Mouse (Mus musculus) lung, postnatal 14 days (tissue): ENCODE data around the gene Bpi.

Experiments used
- DNase-seq: peaks from one replicate; pipeline ENCODE4 v3.0.0; 2021

Gene Bpi

GRCm38 (mm10) chr2:158258005-158258418, at the start of gene Bpi:
TSS of gene Bpi (plus strand) at chr2:158258094.
- no peak for DNase-seq

DNA sequence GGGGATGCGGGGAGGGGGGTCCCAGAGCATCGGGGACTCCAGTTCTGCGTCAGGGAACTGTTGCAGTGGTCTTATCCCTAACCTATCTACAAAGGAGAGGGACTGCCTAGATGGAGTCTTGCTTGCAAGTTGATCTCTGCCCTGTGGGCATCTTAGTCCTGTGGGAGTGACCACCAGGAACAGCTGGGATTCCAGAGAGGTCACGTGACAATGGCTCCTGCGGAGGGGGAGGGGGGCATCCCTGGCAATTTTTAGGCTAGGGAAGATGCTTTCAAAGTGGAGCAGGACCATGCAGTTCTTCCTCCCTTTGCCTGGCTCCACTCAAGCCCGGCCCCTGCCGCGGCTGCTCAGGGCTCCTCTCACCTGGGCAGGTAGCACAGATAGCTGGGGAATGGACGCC, 48.1 kb upstream of the Bpi start:
- DNase-seq = no peak

DNA sequence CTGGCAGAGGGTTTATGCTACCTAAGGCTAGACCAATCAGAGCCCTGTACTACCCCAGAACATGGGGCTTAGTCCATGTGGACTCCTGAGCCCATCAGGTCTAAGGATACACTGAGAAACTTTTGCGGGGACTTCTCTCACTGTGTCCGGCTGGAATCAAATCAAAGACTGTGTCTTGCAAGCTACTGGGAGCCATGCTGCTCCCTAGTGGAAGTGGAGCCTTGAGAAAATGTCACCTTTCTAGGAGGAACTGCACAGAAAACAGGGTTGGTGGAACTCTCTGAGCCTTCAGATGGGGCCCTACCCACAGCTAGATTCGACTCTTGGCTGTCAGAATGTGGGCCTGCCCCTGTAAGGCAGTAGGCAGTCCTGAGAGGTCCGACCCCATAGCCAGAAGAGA, 47.4 kb upstream of the Bpi start:
- peak; percentile 69 for DNase-seq

GRCm38 (mm10) chr2:158210958-158211357, 46.9 kb upstream of the Bpi start:
- no peak for DNase-seq

DNA sequence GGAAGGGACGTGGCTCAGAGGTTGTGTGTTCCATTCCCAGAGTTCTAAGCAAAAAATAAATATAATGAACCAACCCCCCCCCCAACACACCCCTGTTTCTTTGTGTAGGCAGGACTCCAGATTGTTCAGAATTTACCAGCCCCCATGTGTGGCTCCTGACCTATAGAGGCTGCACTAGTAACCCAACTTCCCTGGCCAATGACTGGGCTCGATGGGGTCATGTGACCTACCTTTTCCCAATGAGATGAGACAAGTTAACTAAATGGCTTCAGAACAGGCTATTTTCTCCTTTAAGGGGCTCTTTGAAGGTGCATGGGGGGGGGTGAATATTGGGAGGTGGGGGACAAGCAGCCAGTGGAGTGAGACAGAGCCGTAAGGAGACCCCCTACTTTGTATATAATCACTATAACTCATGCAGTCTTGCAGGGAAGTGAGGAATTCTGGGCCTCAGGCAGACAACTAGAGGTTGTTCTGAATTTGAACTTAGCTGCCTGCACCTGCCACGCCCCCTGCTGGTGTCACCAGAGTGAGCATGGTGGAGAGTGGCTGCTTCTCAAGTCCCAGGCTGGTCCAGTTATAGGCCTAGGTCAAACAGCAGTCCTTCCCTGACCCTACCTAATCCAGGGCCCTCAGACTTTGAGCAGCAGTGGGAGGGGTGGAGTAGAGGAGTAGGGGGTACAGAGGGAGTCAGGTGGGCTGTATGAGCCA, 46.0 kb upstream of the Bpi start:
- DNase-seq = no peak

DNA sequence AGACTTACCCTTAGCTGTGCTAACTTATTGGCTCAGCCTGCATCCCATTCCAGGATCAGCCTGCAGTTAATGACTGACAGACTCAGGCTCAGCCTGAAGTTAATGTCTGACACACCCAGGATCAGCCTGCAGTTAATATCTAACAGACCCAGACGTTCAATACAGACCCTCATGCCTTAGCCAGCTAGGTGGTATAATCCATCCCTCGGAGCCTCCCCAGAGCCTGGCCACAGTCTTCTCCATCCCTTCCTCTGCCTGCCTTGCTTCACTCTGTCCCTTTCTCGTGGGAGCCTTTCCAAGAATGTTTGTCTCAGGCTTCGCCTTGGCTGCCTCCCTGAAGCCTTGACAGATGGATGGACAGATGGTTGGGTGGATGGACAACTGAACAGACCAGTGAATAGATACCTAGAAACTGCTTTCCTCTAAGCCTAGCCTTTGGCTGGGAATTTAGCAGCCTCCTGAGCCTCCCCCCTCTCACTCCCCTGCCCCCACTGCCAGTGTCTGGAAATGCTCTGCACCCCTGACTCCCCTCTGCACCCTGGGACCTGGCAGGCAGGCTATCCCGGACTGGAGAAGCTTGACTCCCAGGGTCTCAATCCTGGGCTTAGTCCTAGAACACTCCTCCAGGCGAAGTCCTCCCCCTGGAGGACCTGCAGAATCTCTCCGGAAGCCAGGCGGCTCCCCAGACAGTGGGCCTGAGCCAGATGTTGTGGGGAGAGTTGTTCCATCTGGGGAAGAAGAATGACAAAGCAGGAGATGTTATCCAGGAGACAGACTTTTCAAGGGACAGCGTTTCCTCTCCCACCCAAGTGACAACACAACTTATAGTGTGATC, 42.4 kb upstream of the Bpi start:
- DNase-seq = no peak

DNA sequence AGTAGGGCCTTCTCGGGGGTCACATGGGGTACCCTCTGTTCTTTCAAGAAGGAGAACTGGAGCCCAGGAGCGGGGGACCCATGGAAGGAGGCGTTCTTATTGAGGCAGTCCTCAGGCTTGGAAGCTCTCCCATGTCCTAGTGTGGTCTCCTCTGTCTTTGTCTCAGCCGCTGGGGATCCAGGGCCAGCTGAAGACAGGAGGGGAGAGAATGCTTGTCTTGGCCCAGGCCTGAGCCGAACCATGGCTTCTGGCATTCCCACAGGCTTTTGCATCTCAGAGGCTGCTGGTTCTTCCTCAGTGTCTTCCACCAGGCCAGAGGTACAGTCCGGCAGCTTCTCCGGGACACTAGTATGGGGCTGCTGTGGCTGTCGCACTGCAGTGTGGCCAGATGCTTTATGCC, 41.4 kb upstream of the Bpi start:
- DNase-seq = no peak

DNA sequence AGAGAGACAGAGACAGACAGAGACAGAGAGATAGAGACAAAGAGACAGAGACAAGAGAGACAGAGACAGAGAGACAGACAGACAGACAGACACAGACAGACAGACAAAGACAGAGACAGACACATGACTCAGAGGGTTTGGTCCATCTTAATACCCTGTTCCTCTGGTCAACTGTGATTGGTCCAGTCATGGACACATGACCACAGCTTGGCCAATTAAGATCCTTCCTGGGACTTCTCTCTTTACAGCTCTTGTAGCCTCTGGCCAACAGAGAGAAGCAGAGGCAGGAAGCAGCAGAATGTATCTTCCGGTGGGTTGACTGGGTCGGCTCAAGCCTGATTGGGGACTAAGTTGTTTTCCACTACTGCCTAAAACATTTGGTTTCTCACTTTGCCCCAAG, 38.3 kb upstream of the Bpi start:
- no peak for DNase-seq

DNA sequence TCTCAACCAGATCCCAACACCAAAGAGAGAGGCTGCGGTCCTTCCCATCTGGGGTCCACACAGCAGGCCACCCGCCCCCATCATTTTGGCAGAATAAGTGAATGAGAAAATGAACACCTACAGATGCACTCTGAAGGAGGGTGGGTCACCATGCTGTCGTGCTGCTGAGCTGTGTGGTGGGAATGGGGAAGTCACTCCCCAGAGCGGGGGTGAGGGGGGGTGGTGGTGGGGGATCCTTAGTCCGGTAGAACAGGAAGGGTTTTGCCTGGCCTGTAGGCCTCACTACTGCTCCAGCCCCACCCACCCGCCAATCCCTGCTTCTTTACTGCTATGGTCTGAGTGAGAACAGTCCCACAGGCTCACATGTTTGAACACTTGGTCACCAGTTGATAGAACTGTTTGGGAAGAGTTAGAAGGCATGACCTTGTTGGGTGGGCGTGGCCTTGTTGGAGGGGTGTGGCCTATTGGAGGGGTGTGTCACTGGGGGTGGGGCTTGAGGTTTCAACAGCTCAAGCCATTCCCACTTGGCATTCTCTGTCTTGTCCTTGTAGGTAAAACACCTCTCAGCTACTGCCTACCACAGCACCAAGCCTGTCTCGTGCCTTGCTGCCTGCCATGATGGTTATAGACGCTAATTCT, 36.3 kb upstream of the Bpi start:
- no peak for DNase-seq

DNA sequence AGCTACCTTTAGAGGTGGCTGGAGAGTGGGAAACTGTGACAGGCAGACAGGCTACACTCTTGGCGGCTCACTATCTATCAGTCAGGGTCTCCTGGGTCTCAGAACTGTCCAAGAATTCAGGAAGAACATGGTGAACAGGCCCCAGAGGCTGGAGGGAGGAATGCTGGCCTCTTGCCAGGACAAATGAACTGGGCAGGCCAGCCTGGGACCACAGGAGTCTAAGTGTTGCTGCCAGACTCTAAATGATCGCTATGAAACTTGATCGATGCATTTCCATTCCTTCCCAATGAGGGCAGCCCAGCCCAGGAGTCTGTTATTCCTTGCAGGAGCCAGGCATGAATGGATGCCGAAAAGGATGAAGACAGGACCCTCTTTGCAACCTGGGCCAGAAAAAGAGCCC, 35.2 kb upstream of the Bpi start:
- DNase-seq = peak; percentile 34

GRCm38 (mm10) chr2:158223497-158223896, 34.4 kb upstream of the Bpi start:
- DNase-seq = no peak

DNA sequence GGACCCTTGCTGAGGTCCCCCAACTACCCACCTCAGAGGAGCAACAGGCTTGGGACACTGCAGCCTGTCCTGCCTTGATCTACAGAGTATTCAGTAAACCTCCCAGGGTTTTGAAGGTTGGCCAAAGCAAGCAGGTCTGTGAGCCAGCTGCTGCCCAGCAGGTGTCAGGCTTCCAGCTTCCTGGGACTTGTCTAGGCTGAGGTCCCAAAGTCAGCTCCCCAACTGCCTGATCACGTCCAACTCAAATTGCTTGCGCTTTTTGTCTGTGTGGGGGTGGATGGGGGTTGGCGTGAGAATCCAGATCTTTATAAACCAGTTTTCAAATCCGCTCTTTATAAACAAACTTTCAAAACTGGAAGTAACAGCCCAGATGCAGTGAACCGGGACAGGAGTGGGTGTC, 32.6 kb upstream of the Bpi start:
- DNase-seq = peak; percentile 48

DNA sequence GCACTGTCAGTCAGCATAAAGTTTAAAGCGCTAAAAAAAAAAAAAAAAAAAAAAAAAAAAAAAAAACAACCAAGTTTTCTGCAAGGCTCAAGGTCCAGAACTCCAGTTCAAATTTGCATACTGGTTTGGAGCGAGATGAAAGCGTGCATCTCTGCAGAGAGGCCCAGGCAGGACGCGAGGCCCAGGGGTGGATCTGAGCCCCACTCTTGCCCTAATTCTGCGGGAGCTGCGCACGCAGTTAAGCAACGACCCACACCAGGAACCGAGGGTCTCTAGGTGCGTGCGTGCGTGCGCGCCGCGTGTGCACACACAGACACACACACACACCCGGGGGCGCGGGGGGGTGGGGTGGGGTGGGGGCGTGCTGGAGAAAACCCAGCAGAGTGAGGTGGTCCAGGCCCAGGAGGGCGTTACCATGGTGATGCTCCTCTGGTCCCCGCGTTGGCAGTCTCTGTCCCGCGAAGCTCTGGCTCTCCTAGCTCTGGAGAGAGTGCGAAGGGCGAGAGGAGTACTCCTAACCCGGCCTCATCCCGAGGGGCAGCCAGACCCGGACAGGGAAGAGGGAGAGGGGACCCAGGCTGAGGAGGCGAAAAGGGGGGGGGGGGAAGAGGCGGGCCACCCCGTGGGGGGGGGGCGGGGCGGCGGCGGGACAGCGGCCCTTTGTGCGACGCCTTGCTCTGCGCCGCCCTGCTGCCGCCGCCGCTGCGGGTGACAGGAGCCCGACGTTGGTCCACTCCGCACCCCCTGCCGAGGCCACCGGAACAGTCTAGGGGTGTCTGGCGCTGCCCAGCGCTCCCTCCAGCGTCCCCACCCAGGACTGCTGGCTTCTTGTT, 29.0 kb upstream of the Bpi start, which contains the start of gene D630003M21Rik:
Gene D630003M21Rik (minus strand): TSS at position 553 of the 833 bp plus-strand sequence.
- no peak for DNase-seq

- no peak for DNase-seq
Measured at GRCm38 (mm10) chr2:158229503-158229892, 28.4 kb upstream of the Bpi start.

DNA sequence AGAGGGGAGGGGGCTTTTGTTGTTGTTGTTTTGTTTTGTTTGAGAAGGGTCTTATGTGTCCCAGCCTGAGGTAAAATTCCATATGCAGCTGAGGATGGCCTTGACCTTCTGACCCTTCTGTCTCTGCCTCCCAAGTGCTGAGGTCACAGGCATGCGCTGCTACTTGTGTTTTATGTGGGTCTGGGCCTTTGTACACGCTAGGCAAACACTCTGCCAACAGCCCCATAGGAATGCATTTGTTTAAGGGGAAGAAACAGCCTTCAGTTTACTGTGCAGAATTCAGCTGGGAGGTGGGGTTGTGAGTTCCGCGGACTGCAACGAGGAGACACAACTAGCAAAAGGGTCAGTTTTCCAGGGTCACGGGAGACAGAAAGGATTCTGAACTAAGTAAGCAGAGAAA, 27.3 kb upstream of the Bpi start:
- DNase-seq = no peak

GRCm38 (mm10) chr2:158231071-158231470, 26.8 kb upstream of the Bpi start:
- DNase-seq = no peak

DNA sequence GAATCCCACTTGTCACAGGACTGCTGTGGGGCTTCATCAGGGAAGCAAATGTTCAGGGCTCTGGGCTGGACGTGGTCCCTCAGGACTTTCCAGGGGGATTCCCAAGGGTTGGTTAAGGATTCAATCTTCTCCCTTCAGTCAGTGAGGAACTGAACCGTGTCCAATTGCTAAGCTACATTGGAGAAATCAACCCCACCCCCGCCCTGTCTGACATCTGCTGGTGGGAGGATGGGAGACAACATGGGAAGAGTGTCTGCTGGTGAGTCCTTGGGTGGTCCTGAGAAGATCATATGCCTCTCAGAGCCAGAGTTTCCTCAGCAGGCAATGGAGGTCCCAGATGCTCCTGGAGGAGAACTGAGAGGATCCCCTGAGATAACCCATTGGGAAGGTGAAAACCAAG, 25.5 kb upstream of the Bpi start:
- DNase-seq = no peak

DNA sequence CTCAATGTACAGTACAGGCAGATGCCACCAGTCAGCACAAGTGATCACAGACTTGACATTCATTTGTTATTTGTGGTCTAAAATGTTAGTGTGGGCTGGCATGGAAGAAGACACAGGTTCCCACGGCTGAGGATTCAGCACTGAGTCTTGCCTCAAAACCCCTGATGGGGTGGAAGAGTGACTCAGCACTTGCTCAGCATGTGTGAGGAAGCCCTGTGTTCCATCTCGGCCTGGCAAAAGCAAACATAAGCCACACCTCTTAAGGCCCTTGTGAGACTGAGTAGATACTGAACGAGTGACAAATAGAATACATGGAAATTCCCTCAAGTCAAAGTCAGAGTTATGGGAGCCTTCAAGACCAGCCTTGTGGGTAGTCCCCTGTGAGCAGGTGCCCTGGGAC, 24.8 kb upstream of the Bpi start:
- DNase-seq = no peak

DNA sequence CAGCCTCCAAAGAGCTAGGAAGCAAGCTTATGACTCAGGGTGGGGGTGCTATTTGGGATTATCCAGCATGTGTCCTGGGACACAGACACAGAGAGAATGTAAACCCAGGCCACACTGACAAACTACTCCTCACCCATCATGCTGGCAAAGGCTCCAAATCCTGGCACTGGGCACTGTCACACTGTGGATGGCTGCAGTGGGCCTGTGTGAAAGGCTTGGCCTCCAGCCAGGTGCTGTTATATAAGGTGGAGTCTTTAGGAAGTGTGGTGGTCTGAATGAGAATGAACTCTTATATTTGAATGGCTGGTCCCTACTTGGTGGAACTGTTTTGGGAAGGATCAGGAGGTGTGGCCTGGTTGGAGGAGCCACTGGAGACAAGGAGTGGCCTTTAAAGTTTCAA, 21.2 kb upstream of the Bpi start:
- no peak for DNase-seq

GRCm38 (mm10) chr2:158238101-158238500, 19.8 kb upstream of the Bpi start:
- DNase-seq = no peak

GRCm38 (mm10) chr2:158241126-158241738, 16.7 kb upstream of the Bpi start:
- no peak for DNase-seq

- no peak for DNase-seq
Measured at GRCm38 (mm10) chr2:158242170-158242896, 15.6 kb upstream of the Bpi start.
